Mouse (Mus musculus) brain, embryonic 14.5 days (tissue): ENCODE data around the gene Syne1.

Experiments used
- CTCF ChIP-seq: fragments of 200-500 bp; IDR thresholded peaks from 2 replicates; pipeline ENCODE4 v1.5.1; 2012; ENCODE audit warnings: inconsistent platforms, mild to moderate bottlenecking, moderate library complexity, borderline replicate concordance; ENCODE audit not compliant: insufficient read depth, insufficient read length; ENCODE audit errors: extremely low read depth
- POLR2A ChIP-seq: fragments of 200-500 bp; IDR thresholded peaks from 2 replicates; pipeline ENCODE4 v1.6.1; 2012; ENCODE audit warnings: mild to moderate bottlenecking, inconsistent platforms, borderline replicate concordance; ENCODE audit not compliant: poor library complexity, insufficient read depth, insufficient read length, severe bottlenecking; ENCODE audit errors: extremely low read depth

DNA sequence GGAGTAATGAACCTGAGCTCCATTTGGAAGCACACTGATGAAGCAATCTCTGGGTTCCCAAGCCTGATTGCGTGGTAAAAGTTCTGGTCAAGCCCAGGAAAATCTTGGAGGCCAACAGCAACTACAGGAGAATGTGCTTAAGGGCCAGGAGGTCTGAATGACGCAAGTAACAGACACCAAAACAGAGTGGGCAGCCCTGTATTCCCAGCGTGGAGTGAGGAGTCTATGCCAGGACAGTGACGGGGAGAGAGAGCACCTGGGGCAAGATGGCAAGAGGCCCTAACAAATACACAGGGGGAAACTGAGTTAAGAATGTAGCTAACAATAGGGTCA lies 411.4 kb downstream of the Syne1 start:
- TF ChIP-seq CTCF: no peak
- no peak for TF ChIP-seq POLR2A
